Mouse (Mus musculus) MEL (cell line): ENCODE data around the gene Rnf207. TPM values are rescaled to one million over a fixed set of nuclear protein-coding genes. Genes with fewer than 3 reads are reported as not detected.

Source experiments
- DNase-seq: peaks from one replicate; pipeline ENCODE4 v3.0.0; 2011; ENCODE audit warnings: low read depth, low spot score
- H3K27ac ChIP-seq: 2 replicates; pipeline ENCODE4 v1.5.1; 2012; ENCODE audit warnings: low read depth, mild to moderate bottlenecking, control low read depth, low read length, moderate library complexity; ENCODE audit not compliant: control insufficient read depth
- H3K27me3 ChIP-seq, 2 experiments: fragments of 150-350 bp in 1 of 2; sonication (generic) in 1 of 2; 2 replicates each; pipeline ENCODE4 v1.6.1; 2012; ENCODE audit warnings: low read length in 2 of 2, mild to moderate bottlenecking in 2 of 2, improper control_type of control experiment in 1 of 2, moderate library complexity in 1 of 2; ENCODE audit not compliant: insufficient read depth in 2 of 2, control insufficient read depth in 1 of 2
- H3K36me3 ChIP-seq, 2 experiments: 2 replicates each; pipeline ENCODE4 v1.6.1; 2012 to 2014; ENCODE audit warnings: low read length in 2 of 2, improper control_type of control experiment in 1 of 2, inconsistent platforms in 1 of 2, mild to moderate bottlenecking in 1 of 2; ENCODE audit not compliant: insufficient read depth in 2 of 2, control insufficient read depth in 1 of 2
- H3K4me1 ChIP-seq, 2 experiments: fragments of 150-350 bp in 1 of 2; sonication (generic) in 1 of 2; 2 replicates each; pipeline ENCODE4 v1.6.1; 2012; ENCODE audit warnings: low read length in 2 of 2, improper control_type of control experiment in 1 of 2, mild to moderate bottlenecking in 1 of 2; ENCODE audit not compliant: insufficient read depth in 2 of 2, control insufficient read depth in 1 of 2
- H3K4me3 ChIP-seq, 2 experiments: fragments of 150-350 bp in 1 of 2; sonication (generic) in 1 of 2; 2 replicates each; pipeline ENCODE4 v1.5.1; 2012; ENCODE audit warnings: low read depth in 2 of 2, low read length in 2 of 2, mild to moderate bottlenecking in 2 of 2, moderate library complexity in 2 of 2, control low read depth in 1 of 2, improper control_type of control experiment in 1 of 2; ENCODE audit not compliant: control insufficient read depth in 1 of 2, insufficient read depth in 1 of 2
- H3K79me2 ChIP-seq: 2 replicates; pipeline ENCODE4 v1.6.1; 2012; ENCODE audit warnings: mild to moderate bottlenecking, low read length, moderate library complexity; ENCODE audit not compliant: control insufficient read depth, poor library complexity, insufficient read depth
- H3K9ac ChIP-seq: 2 replicates; pipeline ENCODE4 v1.6.1; 2012; ENCODE audit warnings: low read depth, mild to moderate bottlenecking, control low read depth, low read length, moderate library complexity; ENCODE audit not compliant: control insufficient read depth, poor library complexity, severe bottlenecking
- H3K9me3 ChIP-seq: fragments of 150-350 bp; sonication (generic); replicated peaks from 2 replicates; pipeline ENCODE4 v1.6.1; 2012; ENCODE audit warnings: mild to moderate bottlenecking, low read length, improper control_type of control experiment, moderate library complexity; ENCODE audit not compliant: insufficient read depth
- BHLHE40 ChIP-seq: IDR thresholded peaks from 2 replicates; pipeline ENCODE4 v1.6.1; 2012; ENCODE audit warnings: low read depth, mild to moderate bottlenecking, inconsistent platforms, low read length, improper control_type of control experiment, borderline replicate concordance
- CHD1 ChIP-seq: IDR thresholded peaks from 2 replicates; pipeline ENCODE4 v1.6.1; 2012; ENCODE audit warnings: low read depth, mild to moderate bottlenecking, inconsistent platforms, low read length, improper control_type of control experiment
- CHD2 ChIP-seq: IDR thresholded peaks from 2 replicates; pipeline ENCODE4 v1.6.1; 2011; ENCODE audit warnings: low read length, improper control_type of control experiment
- CTCF ChIP-seq, 3 experiments: IDR thresholded peaks in 2 of 3; conservative IDR thresholded peaks in 1 of 3; 2 replicates each; pipeline ENCODE4 v1.5.1; 2011 to 2012; ENCODE audit warnings: low read length in 3 of 3, low read depth in 2 of 3, mild to moderate bottlenecking in 2 of 3, improper control_type of control experiment in 1 of 3, inconsistent platforms in 1 of 3, mixed read lengths in 1 of 3, moderate library complexity in 1 of 3; ENCODE audit not compliant: control insufficient read depth in 1 of 3, insufficient read depth in 1 of 3, poor library complexity in 1 of 3, severe bottlenecking in 1 of 3
- ELF1 ChIP-seq: IDR thresholded peaks from 2 replicates; pipeline ENCODE4 v1.6.1; 2014; ENCODE audit warnings: low read depth, mild to moderate bottlenecking, inconsistent platforms, low read length, improper control_type of control experiment, moderate library complexity
- EP300 ChIP-seq, 2 experiments: IDR thresholded peaks; 2 replicates each; pipeline ENCODE4 v1.6.1; 2011; ENCODE audit warnings: improper control_type of control experiment in 2 of 2, low read length in 2 of 2, low read depth in 1 of 2, mild to moderate bottlenecking in 1 of 2
- ETS1 ChIP-seq: IDR thresholded peaks from 2 replicates; pipeline ENCODE4 v1.6.1; 2012; ENCODE audit warnings: low read depth, mild to moderate bottlenecking, inconsistent platforms, low read length, improper control_type of control experiment, moderate library complexity
- GABPA ChIP-seq: IDR thresholded peaks from 2 replicates; pipeline ENCODE4 v1.6.1; 2012; ENCODE audit warnings: low read depth, mild to moderate bottlenecking, inconsistent platforms, low read length, improper control_type of control experiment, moderate library complexity
- JUND ChIP-seq: IDR thresholded peaks from 2 replicates; pipeline ENCODE4 v1.6.1; 2011; ENCODE audit warnings: low read depth, mild to moderate bottlenecking, improper control_type of control experiment, low read length
- KAT2A ChIP-seq: conservative IDR thresholded peaks from 2 replicates; pipeline ENCODE4 v1.6.1; 2012; ENCODE audit warnings: low read depth, low read length, improper control_type of control experiment, inconsistent platforms
- MAFK ChIP-seq: IDR thresholded peaks from 2 replicates; pipeline ENCODE4 v1.6.1; 2011; ENCODE audit warnings: low read depth, mild to moderate bottlenecking, low read length, improper control_type of control experiment, borderline replicate concordance
- MAX ChIP-seq: IDR thresholded peaks from 2 replicates; pipeline ENCODE4 v1.6.1; 2011; ENCODE audit warnings: low read length, improper control_type of control experiment
- MAZ ChIP-seq: IDR thresholded peaks from 2 replicates; pipeline ENCODE4 v1.6.1; 2012; ENCODE audit warnings: low read depth, mild to moderate bottlenecking, inconsistent platforms, low read length, improper control_type of control experiment
- MEF2A ChIP-seq: IDR thresholded peaks from 2 replicates; pipeline ENCODE4 v1.6.1; 2014; ENCODE audit warnings: low read depth, mild to moderate bottlenecking, inconsistent platforms, low read length, improper control_type of control experiment; ENCODE audit not compliant: poor library complexity, insufficient replicate concordance, severe bottlenecking; ENCODE audit errors: extremely low read depth
- MXI1 ChIP-seq: IDR thresholded peaks from 2 replicates; pipeline ENCODE4 v1.6.1; 2011; ENCODE audit warnings: mild to moderate bottlenecking, low read depth, low read length, improper control_type of control experiment
- MYB ChIP-seq: IDR thresholded peaks from 2 replicates; pipeline ENCODE4 v1.6.1; 2011; ENCODE audit warnings: mild to moderate bottlenecking, low read depth, low read length, improper control_type of control experiment
- MYC ChIP-seq: IDR thresholded peaks from 2 replicates; pipeline ENCODE4 v1.6.1; 2011; ENCODE audit warnings: low read depth, mild to moderate bottlenecking, low read length, improper control_type of control experiment, moderate library complexity
- NRF1 ChIP-seq: IDR thresholded peaks from 2 replicates; pipeline ENCODE4 v1.6.1; 2014; ENCODE audit warnings: low read depth, mild to moderate bottlenecking, inconsistent platforms, low read length, improper control_type of control experiment, moderate library complexity; ENCODE audit not compliant: poor library complexity, insufficient read depth, severe bottlenecking
- POLR2A ChIP-seq, 2 experiments: IDR thresholded peaks; 2 replicates each; pipeline ENCODE4 v1.6.1; 2011 to 2012; ENCODE audit warnings: low read length in 2 of 2, mild to moderate bottlenecking in 2 of 2, control low read depth in 1 of 2, improper control_type of control experiment in 1 of 2, low read depth in 1 of 2, moderate library complexity in 1 of 2; ENCODE audit not compliant: control insufficient read depth in 1 of 2, insufficient read depth in 1 of 2, poor library complexity in 1 of 2
- POLR2AphosphoS2 ChIP-seq: IDR thresholded peaks from 2 replicates; pipeline ENCODE4 v1.6.1; 2011; ENCODE audit warnings: low read length, improper control_type of control experiment
- POLR2AphosphoS5 ChIP-seq: IDR thresholded peaks from 2 replicates; pipeline ENCODE4 v1.6.1; 2012; ENCODE audit warnings: low read depth, borderline replicate concordance, mild to moderate bottlenecking, inconsistent platforms, low read length, moderate library complexity, mixed read lengths
- RAD21 ChIP-seq: IDR thresholded peaks from 2 replicates; pipeline ENCODE4 v1.6.1; 2011; ENCODE audit warnings: mild to moderate bottlenecking, low read depth, low read length, improper control_type of control experiment
- SIN3A ChIP-seq: IDR thresholded peaks from 2 replicates; pipeline ENCODE4 v1.6.1; 2012; ENCODE audit warnings: low read length, improper control_type of control experiment, inconsistent platforms
- SMC3 ChIP-seq: IDR thresholded peaks from 2 replicates; pipeline ENCODE4 v1.6.1; 2011; ENCODE audit warnings: low read depth, low read length, improper control_type of control experiment
- TAL1 ChIP-seq: IDR thresholded peaks from 2 replicates; pipeline ENCODE4 v1.6.1; 2012; ENCODE audit warnings: mild to moderate bottlenecking, inconsistent platforms, low read length, moderate library complexity, mixed read lengths
- TBP ChIP-seq: IDR thresholded peaks from 2 replicates; pipeline ENCODE4 v1.8.0; 2011; ENCODE audit warnings: low read depth, low read length, improper control_type of control experiment
- TCF12 ChIP-seq: IDR thresholded peaks from 2 replicates; pipeline ENCODE4 v1.6.1; 2014; ENCODE audit warnings: low read depth, mild to moderate bottlenecking, inconsistent platforms, low read length, improper control_type of control experiment, moderate library complexity
- UBTF ChIP-seq: IDR thresholded peaks from 2 replicates; pipeline ENCODE4 v1.6.1; 2012; ENCODE audit warnings: low read depth, mild to moderate bottlenecking, inconsistent platforms, low read length, improper control_type of control experiment, moderate library complexity, borderline replicate concordance; ENCODE audit not compliant: insufficient read depth
- USF1 ChIP-seq: IDR thresholded peaks from 2 replicates; pipeline ENCODE4 v1.6.1; 2014; ENCODE audit warnings: low read depth, mild to moderate bottlenecking, inconsistent platforms, low read length, improper control_type of control experiment, moderate library complexity
- USF2 ChIP-seq, 2 experiments: IDR thresholded peaks; 2 replicates each; pipeline ENCODE4 v1.6.1; 2011 to 2012; ENCODE audit warnings: improper control_type of control experiment in 2 of 2, low read length in 2 of 2, borderline replicate concordance in 1 of 2, inconsistent platforms in 1 of 2, low read depth in 1 of 2, mild to moderate bottlenecking in 1 of 2; ENCODE audit not compliant: insufficient read depth in 1 of 2
- ZC3H11A ChIP-seq: IDR thresholded peaks from 2 replicates; pipeline ENCODE4 v1.6.1; 2012; ENCODE audit warnings: low read depth, mild to moderate bottlenecking, inconsistent platforms, low read length, improper control_type of control experiment
- ZKSCAN1 ChIP-seq: IDR thresholded peaks from 2 replicates; pipeline ENCODE4 v1.6.1; 2012; ENCODE audit warnings: low read depth, mild to moderate bottlenecking, inconsistent platforms, low read length, improper control_type of control experiment, moderate library complexity
- ZMIZ1 ChIP-seq: IDR thresholded peaks from 2 replicates; pipeline ENCODE4 v1.6.1; 2012; ENCODE audit warnings: low read depth, mild to moderate bottlenecking, inconsistent platforms, low read length, improper control_type of control experiment, moderate library complexity
- ZNF384 ChIP-seq: IDR thresholded peaks from 2 replicates; pipeline ENCODE4 v1.6.1; 2012; ENCODE audit warnings: low read depth, mild to moderate bottlenecking, inconsistent platforms, low read length, improper control_type of control experiment
- polyA plus RNA-seq, 2 experiments: library from polyadenylated mRNA; stranded (reverse) in 1 of 2; unstranded in 1 of 2; fragments of >175 nt in 1 of 2; fragments of >200 nt in 1 of 2; gene quantifications; 2 replicates each; pipeline versions ENCODE4 v1.2.1 to v1.2.4; 2012; ENCODE audit warnings: low replicate concordance in 2 of 2, low read depth in 1 of 2; ENCODE audit not compliant: insufficient read length in 2 of 2, insufficient read depth in 1 of 2, missing spikeins in 1 of 2
- total RNA-seq: library from RNA; depleted of rRNA; stranded (reverse); fragments of 300-350 nt; gene quantifications from 2 replicates; pipeline ENCODE4 v1.2.3, GENCODE M21; 2012

Rnf207 gene
- total and polyA plus RNA-seq, 3 experiments = 0.36 TPM; not detected in 2

GRCm38 (mm10) chr4:152276389-152277347 lies 42.1 kb downstream of the Rnf207 start:
- Histone ChIP-seq H3K27ac (no peak overlapping the region), H3K36me3 (no peaks in the 10 kb centered on the region), H3K9me3 (no peaks in the 10 kb centered on the region), H3K4me3 (no peak overlapping the region), H3K27me3 (no peaks in the 10 kb centered on the region), H3K4me1 (no peaks in the 10 kb centered on the region), H3K9ac (no peak overlapping the region), H3K79me2 (no peaks in the 10 kb centered on the region)
- DNase-seq = no peak
- no peak for TF ChIP-seq MAFK
- TF ChIP-seq MXI1 = no peak
- TF ChIP-seq JUND = no peak
- TF ChIP-seq ZMIZ1 = no peak
- TF ChIP-seq KAT2A = no peak
- no peak for TF ChIP-seq TBP
- TF ChIP-seq ZC3H11A = 0 out of 2 replicates have a peak, but pooled peaks have one; percentile 12
- no peak for TF ChIP-seq BHLHE40
- TF ChIP-seq POLR2AphosphoS5 = no peak
- no peak for TF ChIP-seq MAX
- TF ChIP-seq POLR2AphosphoS2 = no peak
- TF ChIP-seq ETS1 = no peak
- TF ChIP-seq SMC3 = peak; percentile 46
- no peak for TF ChIP-seq TAL1
- TF ChIP-seq MAZ = no peak
- TF ChIP-seq NRF1 = no peak
- TF ChIP-seq ZNF384 = no peak
- no peak for TF ChIP-seq USF2 (IDR thresholded peaks at IDR 0.05; ENCODE audit: borderline replicate concordance in 1 of 2, insufficient read depth in 1 of 2, low read depth in 1 of 2, low read length in 2 of 2)
- TF ChIP-seq USF1 = no peak
- no peak for TF ChIP-seq TCF12
- no peak for TF ChIP-seq SIN3A
- no peak for TF ChIP-seq POLR2A (IDR thresholded peaks at IDR 0.05; ENCODE audit: control insufficient read depth in 1 of 2, insufficient read depth in 1 of 2, low read depth in 1 of 2, low read length in 2 of 2, poor library complexity in 1 of 2)
- peak; percentile 32 for TF ChIP-seq RAD21
- no peak for TF ChIP-seq UBTF
- no peak for TF ChIP-seq MYB
- TF ChIP-seq EP300 (IDR thresholded peaks at IDR 0.05; ENCODE audit: low read depth in 1 of 2, low read length in 2 of 2) = no peak
- no peak for TF ChIP-seq CHD1
- no peak for TF ChIP-seq MYC
- peak; percentile 66 to 85 (median 83) for TF ChIP-seq CTCF (IDR thresholded peaks at IDR 0.05 in 2 of 3, conservative IDR thresholded peaks at IDR 0.05 in 1 of 3; ENCODE audit: control insufficient read depth in 1 of 3, insufficient read depth in 1 of 3, low read depth in 2 of 3, low read length in 3 of 3, poor library complexity in 1 of 3, severe bottlenecking in 1 of 3)
- no peak for TF ChIP-seq CHD2
- no peak for TF ChIP-seq GABPA
- no peak for TF ChIP-seq ZKSCAN1
- no peak for TF ChIP-seq ELF1
- no peak for TF ChIP-seq MEF2A
